Mouse (Mus musculus): ENCODE measurements around the gene Prkd2. TPM values are rescaled to one million over a fixed set of nuclear protein-coding genes. Genes with fewer than 3 reads are reported as not detected.

Prkd2 gene
- polyA plus RNA-seq, 1 experiment from 2014 or later = 16.2 TPM

GRCm38 (mm10) chr7:16895000-16895399 lies 52.3 kb downstream of the Prkd2 start:
- peaks cover 54% of the 10 kb centered on the region for H3K4me1 ChIP-seq (replicated peaks)
- no peaks in the 10 kb centered on the region; the same call in 1 of the 2 replicates for H3K36me3 ChIP-seq
- under 1% methylated on average over 24 of the region's 24 CpGs for whole genome bisulfite sequencing
- H3K9ac ChIP-seq (replicated peaks) = peak overlapping the region; percentile 31; the same call in 1 of the 2 replicates
- H3K27ac ChIP-seq = peak overlapping the region; percentile 31; the same call in 1 of the 2 replicates
- H3K4me2 ChIP-seq = peak overlapping the region; percentile 68
- 0 out of 2 replicates have a peak, but pooled peaks cover 6% of the 10 kb centered on the region for H3K27me3 ChIP-seq
- 0 out of 2 replicates have a peak, but pooled peaks have one; percentile 5 for ATAC-seq (ENCODE audit: insufficient number of reproducible peaks, insufficient read depth, low FRiP score, low TSS enrichment, low read depth)
- H3K9me3 ChIP-seq = no peaks in the 10 kb centered on the region
- H3K4me3 ChIP-seq (replicated peaks) = peak overlapping the region; percentile 26

- Histone ChIP-seq H3K27me3 (0 out of 2 replicates have a peak, but pooled peaks cover 6% of the 10 kb centered on the region), H3K9me3 (no peaks in the 10 kb centered on the region), H3K4me2 (peak overlapping the region; percentile 68), H3K4me3 (replicated peaks) (peak overlapping the region; percentile 26), H3K9ac (replicated peaks) (no peak overlapping the region), H3K27ac (no peak overlapping the region), H3K36me3 (no peaks in the 10 kb centered on the region), H3K4me1 (replicated peaks) (peaks cover 54% of the 10 kb centered on the region)
- no peak for ATAC-seq (ENCODE audit: insufficient number of reproducible peaks, insufficient read depth, low FRiP score, low TSS enrichment, low read depth)
- WGBS = 32% methylated on average over 10 of the region's 10 CpGs
Observed at GRCm38 (mm10) chr7:16895511-16895910, 52.8 kb downstream of the Prkd2 start.

- Histone ChIP-seq H3K9ac (replicated peaks) (no peak overlapping the region), H3K27me3 (no peaks in the 10 kb centered on the region), H3K4me1 (replicated peaks) (peaks cover 25% of the 10 kb centered on the region), H3K36me3 (no peaks in the 10 kb centered on the region), H3K9me3 (no peaks in the 10 kb centered on the region), H3K4me2 (no peak overlapping the region; the same call in 1 of the 2 replicates), H3K27ac (no peak overlapping the region), H3K4me3 (replicated peaks) (no peak overlapping the region)
- no peak for ATAC-seq (ENCODE audit: insufficient number of reproducible peaks, insufficient read depth, low FRiP score, low TSS enrichment, low read depth)
- 22% methylated on average over 5 of the region's 5 CpGs for WGBS
Observed at GRCm38 (mm10) chr7:16900526-16900925, 57.8 kb downstream of the Prkd2 start.

GRCm38 (mm10) chr7:16903439-16903955 lies 60.8 kb downstream of the Prkd2 start:
- 88% methylated on average over 2 of the region's 2 CpGs for WGBS
- Histone ChIP-seq H3K4me3 (replicated peaks) (no peak overlapping the region), H3K27ac (no peak overlapping the region), H3K36me3 (no peaks in the 10 kb centered on the region), H3K4me2 (no peak overlapping the region), H3K27me3 (no peaks in the 10 kb centered on the region), H3K4me1 (replicated peaks) (peaks cover 40% of the 10 kb centered on the region), H3K9ac (replicated peaks) (no peak overlapping the region), H3K9me3 (no peaks in the 10 kb centered on the region)
- no peak for ATAC-seq (ENCODE audit: insufficient number of reproducible peaks, insufficient read depth, low FRiP score, low TSS enrichment, low read depth)

GRCm38 (mm10) chr7:16904120-16904675 lies 61.5 kb downstream of the Prkd2 start:
- Histone ChIP-seq H3K9ac (replicated peaks) (no peak overlapping the region), H3K9me3 (no peaks in the 10 kb centered on the region), H3K4me3 (replicated peaks) (no peak overlapping the region), H3K4me2 (no peak overlapping the region), H3K27ac (no peak overlapping the region), H3K27me3 (no peaks in the 10 kb centered on the region), H3K4me1 (replicated peaks) (peaks cover 40% of the 10 kb centered on the region), H3K36me3 (no peaks in the 10 kb centered on the region)
- whole genome bisulfite sequencing = 57% methylated on average over 8 of the region's 10 CpGs
- no peak for ATAC-seq (ENCODE audit: insufficient number of reproducible peaks, insufficient read depth, low FRiP score, low TSS enrichment, low read depth)

- no peaks in the 10 kb centered on the region for H3K27me3 ChIP-seq
Observed at GRCm38 (mm10) chr7:16905491-16906021, 62.9 kb downstream of the Prkd2 start.

GRCm38 (mm10) chr7:16906281-16906680 lies 63.6 kb downstream of the Prkd2 start, which contains the start of gene Ptgir:
Gene Ptgir, plus strand, starts transcription at chr7:16906490.
- ATAC-seq (ENCODE audit: insufficient number of reproducible peaks, insufficient read depth, low FRiP score, low TSS enrichment, low read depth) = no peak
- H3K4me2 ChIP-seq = peak within 1 kb of the TSS; percentile 13; the same call in 1 of the 2 replicates

More at GRCm38 (mm10) chr7:16905491-16906021, 62.9 kb downstream of the Prkd2 start:
- Histone ChIP-seq H3K4me2 (no peak overlapping the region; the same call in 1 of the 2 replicates), H3K4me3 (replicated peaks) (no peak overlapping the region), H3K36me3 (no peaks in the 10 kb centered on the region), H3K4me1 (replicated peaks) (peaks cover 42% of the 10 kb centered on the region), H3K27ac (no peak overlapping the region), H3K9ac (replicated peaks) (no peak overlapping the region), H3K9me3 (no peaks in the 10 kb centered on the region)
- ATAC-seq (ENCODE audit: insufficient number of reproducible peaks, insufficient read depth, low FRiP score, low TSS enrichment, low read depth) = no peak; the same call in 1 of the 2 replicates
- 31% methylated on average over 9 of the region's 9 CpGs for WGBS

GRCm38 (mm10) chr7:16906889-16907559 lies 64.3 kb downstream of the Prkd2 start:
- Histone ChIP-seq H3K9me3 (no peaks in the 10 kb centered on the region), H3K27ac (no peak overlapping the region), H3K36me3 (no peaks in the 10 kb centered on the region), H3K4me1 (replicated peaks) (peaks cover 30% of the 10 kb centered on the region), H3K4me3 (replicated peaks) (no peak overlapping the region), H3K27me3 (no peaks in the 10 kb centered on the region), H3K4me2 (no peak overlapping the region), H3K9ac (replicated peaks) (no peak overlapping the region)
- ATAC-seq (ENCODE audit: insufficient number of reproducible peaks, insufficient read depth, low FRiP score, low TSS enrichment, low read depth) = no peak
- WGBS = 89% methylated on average over 41 of the region's 41 CpGs

More at GRCm38 (mm10) chr7:16906281-16906680, 63.6 kb downstream of the Prkd2 start, which contains the start of gene Ptgir:
- WGBS = 18% methylated on average over 6 of the region's 6 CpGs
- H3K27ac ChIP-seq = 0 out of 2 replicates have a peak within 1 kb of the TSS, but pooled peaks have one; percentile 29
- no peak within 1 kb of the TSS for H3K4me3 ChIP-seq (replicated peaks)
- H3K36me3 ChIP-seq = no peaks in the 10 kb centered on the region
- peak within 1 kb of the TSS; percentile 27; the same call in 1 of the 2 replicates for H3K9ac ChIP-seq (replicated peaks)
- no peaks in the 10 kb centered on the region for H3K9me3 ChIP-seq
- peaks cover 37% of the 10 kb centered on the region for H3K4me1 ChIP-seq (replicated peaks)
- H3K27me3 ChIP-seq = no peaks in the 10 kb centered on the region

GRCm38 (mm10) chr7:16907842-16908241 lies 65.1 kb downstream of the Prkd2 start:
- peaks cover 35% of the 10 kb centered on the region for H3K4me1 ChIP-seq (replicated peaks)
- whole genome bisulfite sequencing = 78% methylated on average over 7 of the region's 7 CpGs
- H3K9ac ChIP-seq (replicated peaks) = no peak overlapping the region

GRCm38 (mm10) chr7:16908367-16908766 lies 65.7 kb downstream of the Prkd2 start:
- Histone ChIP-seq H3K27me3 (no peaks in the 10 kb centered on the region), H3K4me2 (no peak overlapping the region), H3K4me1 (replicated peaks) (peaks cover 39% of the 10 kb centered on the region), H3K27ac (no peak overlapping the region), H3K4me3 (replicated peaks) (no peak overlapping the region), H3K9ac (replicated peaks) (no peak overlapping the region), H3K9me3 (no peaks in the 10 kb centered on the region), H3K36me3 (peaks cover 3% of the 10 kb centered on the region; the same call in 1 of the 2 replicates)
- WGBS = 43% methylated on average over 11 of the region's 11 CpGs
- ATAC-seq (ENCODE audit: insufficient number of reproducible peaks, insufficient read depth, low FRiP score, low TSS enrichment, low read depth) = no peak

More at GRCm38 (mm10) chr7:16907842-16908241, 65.1 kb downstream of the Prkd2 start:
- no peak overlapping the region for H3K4me3 ChIP-seq (replicated peaks)
- no peak overlapping the region for H3K27ac ChIP-seq
- H3K4me2 ChIP-seq = no peak overlapping the region
- no peaks in the 10 kb centered on the region for H3K9me3 ChIP-seq
- no peak for ATAC-seq (ENCODE audit: insufficient number of reproducible peaks, insufficient read depth, low FRiP score, low TSS enrichment, low read depth)
- no peaks in the 10 kb centered on the region for H3K36me3 ChIP-seq
- H3K27me3 ChIP-seq = no peaks in the 10 kb centered on the region

GRCm38 (mm10) chr7:16908859-16909258 lies 66.2 kb downstream of the Prkd2 start:
- H3K4me3 ChIP-seq (replicated peaks) = no peak overlapping the region
- ATAC-seq (ENCODE audit: insufficient number of reproducible peaks, insufficient read depth, low FRiP score, low TSS enrichment, low read depth) = no peak
- H3K4me1 ChIP-seq (replicated peaks) = peaks cover 39% of the 10 kb centered on the region
- no peak overlapping the region for H3K4me2 ChIP-seq
- 70% methylated on average over 11 of the region's 11 CpGs for WGBS
- no peak overlapping the region for H3K9ac ChIP-seq (replicated peaks)
- no peaks in the 10 kb centered on the region for H3K27me3 ChIP-seq
- H3K36me3 ChIP-seq = peaks cover 3% of the 10 kb centered on the region; the same call in 1 of the 2 replicates
- H3K27ac ChIP-seq = no peak overlapping the region
- no peaks in the 10 kb centered on the region for H3K9me3 ChIP-seq

Data from limb, embryonic 12.5 days (tissue).